Mouse (Mus musculus) limb, embryonic 10.5 days (tissue): ENCODE data around the gene Dydc2. TPM values are rescaled to one million over a fixed set of nuclear protein-coding genes. Genes with fewer than 3 reads are reported as not detected.
"Not testable (repeated sequence)": the region's sequence is repeated elsewhere in the genome, so short reads cannot be mapped to it uniquely, and the experiment has no call there.

Source experiments
- DNase-seq: peaks from one replicate; pipeline ENCODE4 v3.0.0-alpha.2; 2017; ENCODE audit warnings: low spot score
- H3K27ac ChIP-seq: fragments of 300-500 bp; sonication (generic); 2 replicates; pipeline ENCODE4 v1.5.1; 2016; ENCODE audit warnings: mild to moderate bottlenecking
- H3K27me3 ChIP-seq: fragments of 300-500 bp; sonication (generic); 2 replicates; pipeline ENCODE4 v1.6.1; 2016; ENCODE audit warnings: low read depth, mild to moderate bottlenecking; ENCODE audit not compliant: poor library complexity, severe bottlenecking
- H3K36me3 ChIP-seq: fragments of 300-500 bp; sonication (generic); 2 replicates; pipeline ENCODE4 v1.6.1; 2016; ENCODE audit warnings: mild to moderate bottlenecking, moderate library complexity
- H3K4me1 ChIP-seq: fragments of 300-500 bp; sonication (generic); 2 replicates; pipeline ENCODE4 v1.6.1; 2016
- H3K4me3 ChIP-seq: fragments of 300-500 bp; sonication (generic); 2 replicates; pipeline ENCODE4 v1.5.1; 2016; ENCODE audit warnings: mild to moderate bottlenecking, moderate library complexity
- H3K9me3 ChIP-seq: fragments of 300-500 bp; sonication (generic); replicated peaks from 2 replicates; pipeline ENCODE4 v1.6.1; 2016; ENCODE audit warnings: mild to moderate bottlenecking
- WGBS: fragments of 180-500 bp; shearing (Covaris S2); methylation state at CpG from one replicate; pipeline ENCODE4 v1.1.7; 2016; 5-methylcytosine and 5-hydroxymethylcytosine counted together
- polyA plus RNA-seq: library from polyadenylated mRNA; unstranded; fragments of >200 nt; fragmentation: Nextera tagmentation; extraction: Ambion mirVana; gene quantifications from 2 replicates; pipeline ENCODE4 v1.2.1, GENCODE M21; 2016

The Dydc2 gene
- polyA plus RNA-seq, 1 experiment from 2014 or later = not detected

GRCm38 (mm10) chr14:41082408-41082807 lies 13.4 kb upstream of the Dydc2 start:
- Histone ChIP-seq H3K9me3 (no peaks in the 10 kb centered on the region), H3K27me3 (no peaks in the 10 kb centered on the region), H3K27ac (no peak overlapping the region), H3K4me3 (no peak overlapping the region), H3K36me3 (no peaks in the 10 kb centered on the region), H3K4me1 (no peaks in the 10 kb centered on the region)
- no peak for DNase-seq
- 85% methylated on average over 2 of the region's 2 CpGs for WGBS

GRCm38 (mm10) chr14:41072944-41073275 lies 3.9 kb upstream of the Dydc2 start:
- Histone ChIP-seq H3K27me3 (peaks cover 7% of the 10 kb centered on the region; the same call in 1 of the 2 replicates), H3K9me3 (no peaks in the 10 kb centered on the region), H3K4me1 (peaks cover 7% of the 10 kb centered on the region), H3K4me3 (peak overlapping the region; percentile 49), H3K36me3 (no peaks in the 10 kb centered on the region), H3K27ac (no peak overlapping the region)
- DNase-seq = no peak
- 4% methylated on average over 8 of the region's 8 CpGs for WGBS

GRCm38 (mm10) chr14:41072229-41072943 lies 3.4 kb upstream of the Dydc2 start, which contains the start of gene Dydc1:
Gene Dydc1, plus strand, starts transcription at chr14:41072911.
- peaks cover 7% of the 10 kb centered on the region; the same call in 1 of the 2 replicates for H3K27me3 ChIP-seq
- 14% methylated on average over 23 of the region's 23 CpGs for WGBS
- H3K36me3 ChIP-seq = no peaks in the 10 kb centered on the region
- DNase-seq = peak; percentile 67
- H3K4me3 ChIP-seq = peak within 1 kb of the TSS; percentile 49
- H3K27ac ChIP-seq = no peak within 1 kb of the TSS
- no peaks in the 10 kb centered on the region for H3K9me3 ChIP-seq
- peaks cover 7% of the 10 kb centered on the region for H3K4me1 ChIP-seq

GRCm38 (mm10) chr14:41070343-41070742 lies 1.3 kb upstream of the Dydc2 start:
- peaks cover 7% of the 10 kb centered on the region; the same call in 1 of the 2 replicates for H3K27me3 ChIP-seq
- no peaks in the 10 kb centered on the region for H3K9me3 ChIP-seq
- no peak for DNase-seq
- H3K36me3 ChIP-seq = no peaks in the 10 kb centered on the region
- 82% methylated on average over 3 of the region's 3 CpGs for WGBS
- H3K4me1 ChIP-seq = peaks cover 7% of the 10 kb centered on the region
- no peak overlapping the region for H3K4me3 ChIP-seq
- no peak overlapping the region for H3K27ac ChIP-seq

DNA sequence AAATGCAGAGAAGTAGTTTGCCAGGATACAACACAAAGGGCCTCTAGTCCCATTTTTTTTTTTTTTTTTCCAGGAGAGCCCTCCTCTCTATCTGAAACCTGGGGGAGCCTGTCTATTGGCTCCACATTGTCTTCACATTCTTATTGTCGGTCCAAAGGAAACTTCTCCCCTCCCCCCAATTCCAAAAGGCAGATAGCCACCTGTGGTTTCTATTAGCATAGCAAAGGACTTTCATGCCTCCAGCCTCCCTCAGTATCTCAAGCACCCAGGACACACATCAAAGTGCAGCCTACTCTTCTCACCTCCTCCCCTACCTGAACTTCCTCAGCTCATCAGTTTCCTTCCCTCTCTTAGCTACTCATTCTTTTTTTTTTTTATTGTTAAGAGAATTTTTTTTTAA lies 2.6 kb downstream of the Dydc2 start:
- no peak for DNase-seq
- 10% methylated on average over 1 of the region's 1 CpGs for WGBS
- Histone ChIP-seq H3K4me3 (no peak overlapping the region), H3K36me3 (no peaks in the 10 kb centered on the region), H3K4me1 (no peaks in the 10 kb centered on the region), H3K9me3 (no peaks in the 10 kb centered on the region), H3K27me3 (no peaks in the 10 kb centered on the region), H3K27ac (no peak overlapping the region)

GRCm38 (mm10) chr14:41065168-41065567 lies 3.8 kb downstream of the Dydc2 start:
- no peak overlapping the region for H3K4me3 ChIP-seq
- WGBS = 33% methylated on average over 2 of the region's 2 CpGs
- no peaks in the 10 kb centered on the region for H3K27me3 ChIP-seq
- H3K9me3 ChIP-seq = no peaks in the 10 kb centered on the region
- H3K27ac ChIP-seq = no peak overlapping the region
- no peak for DNase-seq
- no peaks in the 10 kb centered on the region for H3K36me3 ChIP-seq
- H3K4me1 ChIP-seq = no peaks in the 10 kb centered on the region

GRCm38 (mm10) chr14:41053190-41053589 lies 15.8 kb downstream of the Dydc2 start:
- H3K9me3 ChIP-seq, H3K27ac ChIP-seq, H3K36me3 ChIP-seq, H3K4me3 ChIP-seq, H3K27me3 ChIP-seq, DNase-seq, H3K4me1 ChIP-seq: not testable (repeated sequence)
- WGBS = 86% methylated on average over 3 of the region's 4 CpGs

- H3K4me1 ChIP-seq = no peaks in the 10 kb centered on the region
- H3K27me3 ChIP-seq = no peaks in the 10 kb centered on the region
- no peaks in the 10 kb centered on the region for H3K9me3 ChIP-seq
- WGBS = 74% methylated on average over 5 of the region's 5 CpGs
- H3K27ac ChIP-seq = no peak overlapping the region
- H3K36me3 ChIP-seq = no peaks in the 10 kb centered on the region
- no peak overlapping the region for H3K4me3 ChIP-seq
- no peak for DNase-seq
Observed at GRCm38 (mm10) chr14:41052481-41052880, 16.5 kb downstream of the Dydc2 start.

DNA sequence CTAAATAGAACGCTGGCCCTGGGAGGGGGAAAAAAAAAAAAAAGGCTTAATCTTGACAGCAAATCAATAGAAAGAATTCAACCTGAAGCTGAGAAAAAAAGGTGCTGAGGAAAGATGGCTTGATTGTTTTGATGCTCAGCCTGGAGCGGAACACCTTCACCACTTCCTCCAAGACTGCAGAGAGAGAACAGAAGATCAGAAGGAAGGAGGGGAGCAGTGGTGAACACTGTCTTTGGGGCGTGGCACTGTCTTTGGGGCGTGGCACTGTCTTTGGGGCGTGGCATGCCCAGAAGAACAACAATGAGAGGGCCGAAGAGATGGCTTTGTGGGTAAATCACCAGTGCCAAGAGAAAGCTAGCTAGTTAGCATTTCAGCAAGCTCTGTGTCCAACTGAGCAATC lies 18.5 kb downstream of the Dydc2 start:
- 70% methylated on average over 6 of the region's 6 CpGs for WGBS
- Histone ChIP-seq H3K36me3 (no peaks in the 10 kb centered on the region), H3K27ac (no peak overlapping the region), H3K4me3 (no peak overlapping the region), H3K9me3 (no peaks in the 10 kb centered on the region), H3K27me3 (no peaks in the 10 kb centered on the region), H3K4me1 (no peaks in the 10 kb centered on the region)
- no peak for DNase-seq

- Histone ChIP-seq H3K27me3 (no peaks in the 10 kb centered on the region), H3K9me3 (no peaks in the 10 kb centered on the region), H3K4me3 (no peak overlapping the region), H3K4me1 (no peaks in the 10 kb centered on the region), H3K36me3 (no peaks in the 10 kb centered on the region), H3K27ac (no peak overlapping the region)
- 75% methylated on average over 2 of the region's 2 CpGs for WGBS
- DNase-seq = no peak
Observed at GRCm38 (mm10) chr14:41047402-41047801, 21.6 kb downstream of the Dydc2 start.

- peak; percentile 71 for DNase-seq
- no peaks in the 10 kb centered on the region for H3K4me1 ChIP-seq
- no peak overlapping the region for H3K27ac ChIP-seq
- 36% methylated on average over 6 of the region's 6 CpGs for WGBS
- H3K4me3 ChIP-seq = no peak overlapping the region
- no peaks in the 10 kb centered on the region for H3K36me3 ChIP-seq
- H3K9me3 ChIP-seq = no peaks in the 10 kb centered on the region
- no peaks in the 10 kb centered on the region for H3K27me3 ChIP-seq
Observed at GRCm38 (mm10) chr14:41035146-41035798, 33.7 kb downstream of the Dydc2 start.

DNA sequence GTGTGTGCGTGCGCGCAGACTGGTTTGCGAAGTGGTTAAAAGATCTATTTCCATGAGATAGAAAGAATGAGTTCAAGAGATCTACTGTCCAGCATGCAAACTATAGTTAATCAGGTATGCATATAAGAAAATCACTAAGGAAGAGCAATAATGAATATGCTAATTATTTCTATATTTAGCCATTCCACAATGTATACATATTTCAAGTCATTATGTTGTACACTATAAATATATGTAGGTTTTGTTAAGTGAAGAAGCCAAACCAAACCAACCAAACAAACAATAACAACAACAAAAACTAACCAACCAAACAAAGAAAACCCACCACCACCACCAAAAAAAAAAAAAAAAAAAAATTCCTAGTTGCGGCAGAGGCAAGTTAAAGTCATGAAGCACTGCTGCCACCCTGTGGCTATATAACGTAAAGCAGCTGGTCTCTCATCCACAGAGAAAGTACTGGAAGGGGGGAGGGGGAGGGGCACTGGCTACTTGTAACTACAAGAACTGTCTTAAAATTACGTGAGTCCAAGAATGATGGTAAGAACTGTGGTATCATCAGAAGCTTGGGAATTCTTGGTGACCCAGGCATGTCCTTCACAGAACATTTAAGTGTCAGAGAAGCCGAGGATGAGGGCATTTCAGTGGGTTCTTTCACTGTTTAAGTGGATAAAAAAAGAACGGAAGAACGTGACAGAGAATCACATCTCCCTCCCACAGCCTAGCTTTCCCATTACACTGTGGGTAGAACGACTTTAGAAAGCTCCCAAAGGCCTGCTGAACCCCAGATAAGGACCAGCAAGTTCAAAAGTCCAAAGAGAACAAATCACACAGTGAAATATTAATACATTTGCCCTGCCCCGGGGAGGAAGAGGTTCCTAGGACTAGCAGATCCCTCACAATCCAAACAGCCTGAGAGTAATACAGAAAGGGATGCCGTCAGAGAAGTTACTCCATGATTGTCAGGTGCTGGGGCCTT lies 35.6 kb downstream of the Dydc2 start:
- WGBS = 62% methylated on average over 13 of the region's 13 CpGs
- Histone ChIP-seq H3K27ac (no peak overlapping the region), H3K4me1 (no peaks in the 10 kb centered on the region), H3K36me3 (no peaks in the 10 kb centered on the region), H3K9me3 (no peaks in the 10 kb centered on the region), H3K4me3 (no peak overlapping the region), H3K27me3 (no peaks in the 10 kb centered on the region)
- peak; percentile 80 for DNase-seq
